Mouse (Mus musculus): Measurements from ENCODE around the gene Hoxb4. TPM values are rescaled to one million over a fixed set of nuclear protein-coding genes. Genes with fewer than 3 reads are reported as not detected.

Hoxb4 gene
- polyA plus RNA-seq, 1 experiment from 2014 or later, result 3.8 TPM

DNA sequence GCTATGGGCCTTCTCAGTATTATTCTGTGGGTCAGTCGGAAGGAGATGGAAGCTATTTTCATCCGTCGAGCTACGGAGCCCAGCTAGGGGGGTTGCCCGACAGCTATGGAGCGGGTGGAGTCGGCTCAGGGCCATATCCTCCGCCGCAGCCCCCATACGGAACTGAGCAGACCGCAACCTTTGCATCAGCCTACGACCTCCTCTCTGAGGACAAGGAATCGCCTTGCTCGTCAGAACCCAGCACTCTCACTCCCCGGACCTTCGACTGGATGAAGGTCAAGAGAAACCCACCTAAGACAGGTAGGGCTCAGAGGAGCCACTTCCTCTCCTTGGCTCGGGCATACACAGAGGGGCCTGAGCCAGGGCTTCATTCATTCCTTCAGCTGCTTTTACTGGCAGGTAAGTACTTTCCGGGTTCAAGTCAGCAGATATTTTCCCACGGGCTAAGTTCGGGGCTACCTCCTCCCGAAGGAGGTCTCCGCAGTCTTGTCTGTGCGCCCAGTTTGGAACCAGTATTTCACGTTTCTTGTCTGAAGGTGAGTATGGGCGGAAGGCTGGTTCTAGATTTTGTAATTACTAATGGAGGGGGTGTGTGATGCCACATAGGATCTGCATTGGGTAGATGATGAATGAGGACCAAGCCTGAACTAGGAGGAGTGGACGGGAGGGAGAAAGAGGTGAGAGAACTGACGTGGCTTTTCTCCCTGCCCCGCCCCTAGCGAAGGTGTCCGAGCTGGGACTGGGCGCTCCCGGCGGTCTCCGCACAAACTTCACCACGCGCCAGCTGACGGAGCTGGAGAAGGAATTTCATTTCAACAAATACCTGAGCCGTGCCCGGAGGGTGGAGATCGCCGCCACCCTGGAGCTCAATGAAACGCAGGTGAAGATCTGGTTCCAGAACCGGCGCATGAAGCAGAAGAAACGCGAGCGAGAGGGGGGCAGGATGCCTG is 48.3 kb downstream of the Hoxb4 start:
- DNase-seq (ENCODE audit: low spot score), result peak; percentile 58
- Histone ChIP-seq H3K9ac (ENCODE audit: low read length) (no peak overlapping the region), H3K27ac (ENCODE audit: low read depth) (no peak overlapping the region), H3K27me3 (replicated peaks; ENCODE audit: control insufficient read depth, insufficient read depth, low read length) (peaks cover 26% of the 10 kb centered on the region), H3K9me3 (ENCODE audit: control insufficient read depth, low read length) (no peaks in the 10 kb centered on the region), H3K4me2 (ENCODE audit: low read length) (peak overlapping the region; percentile 41), H3K4me1 (replicated peaks; ENCODE audit: control insufficient read depth, insufficient read depth, low read length) (peaks cover 8% of the 10 kb centered on the region; the same call in 1 of the 2 replicates), H3K36me3 (ENCODE audit: control insufficient read depth, insufficient read depth, low read length) (no peaks in the 10 kb centered on the region), H3K4me3 (ENCODE audit: low read depth, low read length) (peak overlapping the region; percentile 14; the same call in 1 of the 2 replicates)
- ATAC-seq (replicated peaks; ENCODE audit: low FRiP score, low TSS enrichment, low read depth), result peak; percentile 65; the same call in 1 of the 2 replicates
- 18% methylated on average over 47 of the region's 47 CpGs for WGBS

- no peak overlapping the region for H3K4me2 ChIP-seq (ENCODE audit: low read length)
- H3K27ac ChIP-seq (ENCODE audit: low read depth), result no peak overlapping the region
- peaks cover 26% of the 10 kb centered on the region for H3K27me3 ChIP-seq (replicated peaks; ENCODE audit: control insufficient read depth, insufficient read depth, low read length)
- H3K4me1 ChIP-seq (replicated peaks; ENCODE audit: control insufficient read depth, insufficient read depth, low read length), result peaks cover 14% of the 10 kb centered on the region; the same call in 1 of the 2 replicates
- WGBS, result 62% methylated on average over 6 of the region's 6 CpGs
- H3K9ac ChIP-seq (ENCODE audit: low read length), result no peak overlapping the region
- DNase-seq (ENCODE audit: low spot score), result no peak
- peak overlapping the region; percentile 14; the same call in 1 of the 2 replicates for H3K4me3 ChIP-seq (ENCODE audit: low read depth, low read length)
- H3K9me3 ChIP-seq (ENCODE audit: control insufficient read depth, low read length), result no peaks in the 10 kb centered on the region
- ATAC-seq (replicated peaks; ENCODE audit: low FRiP score, low TSS enrichment, low read depth), result no peak
- no peaks in the 10 kb centered on the region for H3K36me3 ChIP-seq (ENCODE audit: control insufficient read depth, insufficient read depth, low read length)
Measured at GRCm38 (mm10) chr11:96367141-96367540, 49.1 kb downstream of the Hoxb4 start.

- Histone ChIP-seq H3K9ac (ENCODE audit: low read length) (no peak overlapping the region), H3K9me3 (ENCODE audit: control insufficient read depth, low read length) (no peaks in the 10 kb centered on the region), H3K27ac (ENCODE audit: low read depth) (no peak overlapping the region), H3K4me2 (ENCODE audit: low read length) (no peak overlapping the region), H3K27me3 (replicated peaks; ENCODE audit: control insufficient read depth, insufficient read depth, low read length) (peaks cover 26% of the 10 kb centered on the region), H3K4me3 (ENCODE audit: low read depth, low read length) (no peak overlapping the region), H3K36me3 (ENCODE audit: control insufficient read depth, insufficient read depth, low read length) (no peaks in the 10 kb centered on the region), H3K4me1 (replicated peaks; ENCODE audit: control insufficient read depth, insufficient read depth, low read length) (peaks cover 22% of the 10 kb centered on the region)
- DNase-seq (ENCODE audit: low spot score) (no peak), ATAC-seq (replicated peaks; ENCODE audit: low FRiP score, low TSS enrichment, low read depth) (no peak)
- 42% methylated on average over 5 of the region's 5 CpGs for WGBS
Measured at GRCm38 (mm10) chr11:96368686-96369085, 50.6 kb downstream of the Hoxb4 start.

GRCm38 (mm10) chr11:96369140-96369539 is 51.1 kb downstream of the Hoxb4 start:
- Histone ChIP-seq H3K9ac (ENCODE audit: low read length) (no peak overlapping the region), H3K4me2 (ENCODE audit: low read length) (no peak overlapping the region), H3K9me3 (ENCODE audit: control insufficient read depth, low read length) (no peaks in the 10 kb centered on the region), H3K4me1 (replicated peaks; ENCODE audit: control insufficient read depth, insufficient read depth, low read length) (peaks cover 22% of the 10 kb centered on the region), H3K27ac (ENCODE audit: low read depth) (no peak overlapping the region), H3K27me3 (replicated peaks; ENCODE audit: control insufficient read depth, insufficient read depth, low read length) (peaks cover 28% of the 10 kb centered on the region), H3K36me3 (ENCODE audit: control insufficient read depth, insufficient read depth, low read length) (no peaks in the 10 kb centered on the region), H3K4me3 (ENCODE audit: low read depth, low read length) (no peak overlapping the region)
- DNase-seq (ENCODE audit: low spot score) (peak; percentile 50), ATAC-seq (replicated peaks; ENCODE audit: low FRiP score, low TSS enrichment, low read depth) (no peak)
- WGBS, result 57% methylated on average over 7 of the region's 7 CpGs

MicroRNA genes within 50 kb of the gene (microRNA counts, 519-probe panel; counts per million panel counts)
- 5,538 counts per million, percentile 93 among the panel's probes with 10 or more counts for microRNA mmu-miR-10a

Small RNA genes within 50 kb of the gene (microRNA-seq; reads per million reads assigned to microRNA genes)
- gene Mir10a, result 83,668 reads per million, percentile 100 among the genes with 10 or more reads in this experiment

Other genes with a start within 250 kb of the Hoxb4 start
- 943 and 1,086 TPM in 2 replicates for gene Atp5g1, start 242.6 kb upstream of the Hoxb4 start, polyA plus RNA-seq (2014; fragmentation: Nextera tagmentation; extraction: Ambion mirVana)
- gene Calcoco2, start 206.3 kb upstream of the Hoxb4 start, polyA plus RNA-seq (2014; fragmentation: Nextera tagmentation; extraction: Ambion mirVana), result 0.11 TPM in 1 of 2 replicates, not detected in the other
- gene Ttll6, start 184.5 kb upstream of the Hoxb4 start, polyA plus RNA-seq (2014; fragmentation: Nextera tagmentation; extraction: Ambion mirVana), result 0.15 and 0.22 TPM in 2 replicates
- not detected in 2 replicates for gene Hoxb13, start 124.0 kb upstream of the Hoxb4 start, polyA plus RNA-seq (2014; fragmentation: Nextera tagmentation; extraction: Ambion mirVana)
- gene Hoxb9, start 46.8 kb upstream of the Hoxb4 start, polyA plus RNA-seq (2014; fragmentation: Nextera tagmentation; extraction: Ambion mirVana), result 1.0 and 1.1 TPM in 2 replicates
- 1.5 and 1.7 TPM in 2 replicates for gene Hoxb8, start 36.4 kb upstream of the Hoxb4 start, polyA plus RNA-seq (2014; fragmentation: Nextera tagmentation; extraction: Ambion mirVana)
- 11.7 and 13.2 TPM in 2 replicates for gene Hoxb7, start 31.6 kb upstream of the Hoxb4 start, polyA plus RNA-seq (2014; fragmentation: Nextera tagmentation; extraction: Ambion mirVana)
- 18.1 and 24.1 TPM in 2 replicates for gene Hoxb6, start 25.8 kb upstream of the Hoxb4 start, polyA plus RNA-seq (2014; fragmentation: Nextera tagmentation; extraction: Ambion mirVana)
- 49.6 and 51.6 TPM in 2 replicates for gene Hoxb5, start 14.9 kb upstream of the Hoxb4 start, polyA plus RNA-seq (2014; fragmentation: Nextera tagmentation; extraction: Ambion mirVana)
- 3.7 and 4.9 TPM in 2 replicates for gene Hoxb3, start 5.1 kb downstream of the Hoxb4 start, polyA plus RNA-seq (2014; fragmentation: Nextera tagmentation; extraction: Ambion mirVana)
- 22.9 and 27.9 TPM in 2 replicates for gene Hoxb2, start 32.3 kb downstream of the Hoxb4 start, polyA plus RNA-seq (2014; fragmentation: Nextera tagmentation; extraction: Ambion mirVana)
- 0.36 and 0.42 TPM in 2 replicates for gene Hoxb1, start 47.5 kb downstream of the Hoxb4 start, polyA plus RNA-seq (2014; fragmentation: Nextera tagmentation; extraction: Ambion mirVana)
- 0.87 and 1.7 TPM in 2 replicates for gene Skap1, start 146.3 kb downstream of the Hoxb4 start, polyA plus RNA-seq (2014; fragmentation: Nextera tagmentation; extraction: Ambion mirVana)

All from intestine, embryonic 14.5 days (tissue).